Mouse (Mus musculus): ENCODE measurements around the gene Ikbip.

DNA sequence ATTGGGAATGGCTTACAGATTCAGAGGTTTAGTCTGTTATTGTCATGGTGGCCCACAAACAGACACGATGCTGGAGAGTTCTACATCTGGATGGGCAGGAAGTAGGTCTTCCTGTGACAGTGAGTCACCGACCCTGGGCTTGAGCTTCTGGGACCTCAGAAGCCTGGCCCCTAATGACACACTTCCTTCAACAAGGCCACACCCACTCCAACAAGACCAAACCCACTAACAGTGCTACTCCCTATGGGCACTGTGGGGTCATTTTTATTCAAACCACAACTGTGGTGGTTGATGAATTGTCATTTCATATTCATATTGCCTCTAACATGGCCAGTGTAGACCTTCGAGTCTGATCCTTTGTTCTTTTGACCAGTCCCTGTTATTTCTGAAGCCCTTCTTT is 55.6 kb downstream of the Ikbip start:
- TF ChIP-seq USF1 (IDR thresholded peaks at IDR 0.05; ENCODE audit: low read depth), result no peak
- TF ChIP-seq CTCF (IDR thresholded peaks at IDR 0.05; ENCODE audit: control insufficient read depth, insufficient read depth, insufficient read length), result no peak

Data from C2C12 (cell line).